Mouse (Mus musculus) G1E (cell line): ENCODE data around the gene Pdf. TPM values are rescaled to one million over a fixed set of nuclear protein-coding genes. Genes with fewer than 3 reads are reported as not detected.

Experiments
- ATAC-seq: 2 replicates; pipeline ENCODE4 v1.8.0; 2016; ENCODE audit warnings: mild to moderate bottlenecking; ENCODE audit not compliant: insufficient number of reproducible peaks, poor library complexity, low FRiP score, severe bottlenecking; ENCODE audit errors: extremely low read depth
- DNase-seq: peaks from one replicate; pipeline ENCODE4 v3.0.0; 2012; ENCODE audit warnings: low spot score
- H3K27me3 ChIP-seq: 2 replicates; pipeline ENCODE4 v1.6.1; 2012; ENCODE audit warnings: mild to moderate bottlenecking, low read length, inconsistent platforms; ENCODE audit not compliant: insufficient read depth
- H3K36me3 ChIP-seq: replicated peaks from 2 replicates; pipeline ENCODE3; 2012; ENCODE audit warnings: mild to moderate bottlenecking, inconsistent platforms
- H3K4me1 ChIP-seq: 2 replicates; pipeline ENCODE4 v1.6.1; 2012; ENCODE audit warnings: low read depth, low read length, inconsistent platforms, mixed read lengths; ENCODE audit not compliant: insufficient read depth
- H3K4me3 ChIP-seq: 2 replicates; pipeline ENCODE4 v1.5.1; 2012; ENCODE audit warnings: low read depth, mild to moderate bottlenecking, inconsistent platforms, low read length, moderate library complexity, mixed read lengths
- H3K9me3 ChIP-seq: replicated peaks from 2 replicates; pipeline ENCODE4 v1.6.1; 2012; ENCODE audit warnings: inconsistent platforms
- CTCF ChIP-seq: IDR thresholded peaks from 2 replicates; pipeline ENCODE4 v1.5.1; 2012; ENCODE audit warnings: low read depth, low read length, inconsistent platforms, mixed read lengths
- GATA1 ChIP-seq: IDR thresholded peaks from 2 replicates; pipeline ENCODE4 v1.6.1; 2012; ENCODE audit warnings: borderline replicate concordance, low read length, inconsistent platforms, mixed read lengths
- GATA2 ChIP-seq: IDR thresholded peaks from 2 replicates; pipeline ENCODE4 v1.6.1; 2012; ENCODE audit warnings: low read depth, low read length, inconsistent platforms, borderline replicate concordance
- POLR2AphosphoS5 ChIP-seq: IDR thresholded peaks from 2 replicates; pipeline ENCODE4 v1.6.1; 2012; ENCODE audit warnings: low read depth, low read length, inconsistent platforms; ENCODE audit not compliant: insufficient replicate concordance
- TAL1 ChIP-seq: conservative IDR thresholded peaks from 2 replicates; pipeline ENCODE4 v1.6.1; 2012; ENCODE audit warnings: low read depth, low read length, inconsistent platforms, mixed read lengths
- polyA plus RNA-seq: library from polyadenylated mRNA; stranded (reverse); fragments of >175 nt; gene quantifications from 2 replicates; pipeline ENCODE4 v1.2.3, GENCODE M21; 2012
- total RNA-seq, 2 experiments: library from RNA; stranded (forward) in 1 of 2; stranded (reverse) in 1 of 2; fragments of 200-1000 nt in 1 of 2; fragments of >200 nt in 1 of 2; fragmentation: Nextera tagmentation in 1 of 2; gene quantifications; 2 replicates each; pipeline ENCODE4 v1.2.3; 2014 to 2017

Pdf gene
- total and polyA plus RNA-seq, 3 experiments: 11.7 to 24.0 (median 16.6) TPM

DNA sequence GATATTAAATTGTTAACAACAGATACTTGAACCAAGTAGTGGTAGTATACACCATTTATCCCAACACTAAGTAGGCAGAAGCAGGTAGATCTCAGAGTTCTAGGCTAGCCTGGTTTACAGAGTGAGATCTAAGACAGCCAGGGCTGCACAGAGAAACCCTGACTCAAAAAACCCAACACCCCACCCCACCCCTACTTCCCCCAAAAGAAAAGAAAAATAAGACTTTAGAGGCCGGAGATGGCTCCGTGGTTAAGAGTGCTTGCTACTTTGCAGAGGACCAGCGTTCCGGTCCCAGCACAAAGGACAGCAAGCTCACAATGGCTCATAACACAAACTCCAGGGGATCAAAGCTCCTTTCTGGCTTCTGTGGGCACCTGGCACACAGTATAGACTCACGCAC is 37.6 kb upstream of the Pdf start:
- H3K36me3 ChIP-seq: peaks cover 87% of the 10 kb centered on the region
- H3K9me3 ChIP-seq: no peaks in the 10 kb centered on the region
- ATAC-seq: no peak
- H3K4me1 ChIP-seq: no peaks in the 10 kb centered on the region
- no peaks in the 10 kb centered on the region for H3K27me3 ChIP-seq
- no peak for DNase-seq
- TF ChIP-seq CTCF: no peak
- no peak for TF ChIP-seq TAL1
- no peak for TF ChIP-seq GATA1
- no peak for TF ChIP-seq GATA2
- TF ChIP-seq POLR2AphosphoS5: no peak
- no peak overlapping the region for H3K4me3 ChIP-seq

DNA sequence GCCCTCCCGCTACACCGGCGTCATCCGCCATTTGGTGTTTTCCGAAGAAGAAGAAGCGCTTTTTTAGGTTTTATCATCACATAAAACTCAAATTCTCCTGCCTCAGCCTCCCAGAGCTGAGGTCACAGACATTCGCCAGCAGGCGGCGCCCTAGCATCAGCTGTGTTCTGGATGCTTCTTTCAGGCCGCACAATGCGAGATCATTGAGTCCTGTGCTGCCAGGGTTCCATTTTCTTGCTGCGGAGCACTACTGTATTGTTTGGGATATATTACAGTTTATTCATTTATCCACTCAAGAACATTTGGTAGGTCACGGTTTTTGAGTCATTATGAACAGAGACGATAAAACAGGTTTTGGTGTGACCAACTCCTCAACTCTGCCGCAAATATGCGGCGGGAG is 36.9 kb upstream of the Pdf start:
- TF ChIP-seq CTCF (0 out of 2 replicates have a peak, but pooled peaks have one; percentile 9), GATA1 (no peak), GATA2 (no peak), POLR2AphosphoS5 (no peak), TAL1 (no peak)
- no peak for ATAC-seq
- Histone ChIP-seq H3K4me1 (no peaks in the 10 kb centered on the region), H3K4me3 (no peak overlapping the region), H3K27me3 (no peaks in the 10 kb centered on the region), H3K9me3 (no peaks in the 10 kb centered on the region), H3K36me3 (peaks cover 87% of the 10 kb centered on the region)
- DNase-seq: no peak

DNA sequence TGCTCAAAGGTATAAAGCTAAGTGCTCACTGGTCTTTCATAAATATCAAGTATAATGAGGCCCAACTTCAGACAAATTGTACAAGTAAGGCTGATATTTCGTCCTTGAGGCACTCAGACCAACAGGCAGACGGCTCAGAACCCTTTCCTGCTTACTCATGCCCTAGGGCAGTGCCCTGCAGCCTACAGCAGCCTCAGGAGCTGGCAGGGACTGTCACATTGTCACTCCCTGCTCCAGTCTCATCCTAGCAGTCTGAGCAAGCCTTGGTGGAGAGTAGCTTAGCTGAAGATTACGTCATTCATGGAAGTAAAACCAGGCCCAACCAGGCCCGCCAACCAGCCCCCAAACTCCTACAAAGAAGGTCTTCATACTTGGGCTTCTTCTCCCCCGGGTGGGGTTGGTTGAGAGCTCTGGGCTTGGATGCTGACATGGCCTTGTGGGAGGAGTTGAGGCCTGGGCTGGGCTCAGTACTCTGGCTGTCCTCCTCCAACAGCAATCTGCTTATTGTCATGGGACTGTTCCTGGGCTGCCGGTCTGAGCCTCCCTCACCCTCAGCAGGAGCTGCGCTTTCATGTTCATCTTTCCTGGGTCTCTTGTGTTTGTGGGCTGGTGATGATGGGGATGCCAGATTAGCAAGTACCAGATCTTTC is 27.9 kb upstream of the Pdf start:
- Histone ChIP-seq H3K4me3 (no peak overlapping the region), H3K36me3 (peaks cover 98% of the 10 kb centered on the region), H3K27me3 (no peaks in the 10 kb centered on the region), H3K4me1 (peaks cover 4% of the 10 kb centered on the region), H3K9me3 (no peaks in the 10 kb centered on the region)
- DNase-seq: no peak
- TF ChIP-seq GATA2: no peak
- TF ChIP-seq TAL1: no peak
- TF ChIP-seq GATA1: no peak
- TF ChIP-seq CTCF: no peak
- no peak for TF ChIP-seq POLR2AphosphoS5
- ATAC-seq: no peak

DNA sequence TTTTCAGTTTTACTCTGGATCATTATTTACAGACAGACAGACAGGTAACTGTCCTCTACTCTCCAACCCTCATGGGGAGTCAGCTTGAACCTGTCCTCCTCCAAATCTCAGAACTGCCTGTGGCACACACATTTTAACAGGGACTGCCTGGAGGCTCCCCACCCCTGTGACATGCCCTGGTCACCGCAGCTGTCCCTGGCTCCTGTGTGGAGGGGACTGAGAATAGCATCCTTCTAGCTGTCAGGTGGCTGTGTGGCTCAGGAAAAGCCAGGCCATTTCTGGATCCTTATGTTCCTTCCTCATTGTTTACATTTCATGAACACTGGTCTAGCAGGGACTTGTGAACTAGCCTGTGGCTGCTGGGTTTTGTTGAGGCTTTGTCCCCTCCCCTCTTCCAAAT is 25.7 kb upstream of the Pdf start:
- no peak overlapping the region for H3K4me3 ChIP-seq
- TF ChIP-seq GATA2: no peak
- no peak for TF ChIP-seq TAL1
- TF ChIP-seq CTCF: no peak
- TF ChIP-seq GATA1: no peak
- no peak for TF ChIP-seq POLR2AphosphoS5
- peaks cover 98% of the 10 kb centered on the region for H3K36me3 ChIP-seq
- DNase-seq (no peak), ATAC-seq (no peak)
- peaks cover 11% of the 10 kb centered on the region for H3K4me1 ChIP-seq
- no peaks in the 10 kb centered on the region for H3K9me3 ChIP-seq
- no peaks in the 10 kb centered on the region for H3K27me3 ChIP-seq

DNA sequence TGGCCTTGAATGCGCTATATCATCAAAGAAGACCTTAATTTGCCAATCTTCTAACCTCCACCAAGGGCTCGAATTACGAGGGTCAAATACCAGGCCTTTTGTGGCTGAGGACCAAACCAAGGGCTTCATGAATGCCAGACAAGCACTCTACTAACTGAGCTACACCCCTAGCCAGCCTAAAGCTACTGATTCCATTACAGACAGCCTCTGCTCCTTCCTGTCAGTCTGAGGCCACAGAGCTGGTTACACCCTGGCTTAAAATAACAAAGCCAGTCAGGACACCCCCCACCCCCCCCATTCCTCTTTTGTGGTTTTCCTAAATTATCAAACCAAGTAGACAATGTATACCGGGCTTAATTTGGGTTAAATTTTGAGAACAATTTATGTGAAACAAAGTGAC is 25.3 kb upstream of the Pdf start:
- TF ChIP-seq GATA1 (no peak), TAL1 (no peak), CTCF (no peak), POLR2AphosphoS5 (no peak), GATA2 (no peak)
- Histone ChIP-seq H3K36me3 (peaks cover 98% of the 10 kb centered on the region), H3K4me1 (peaks cover 11% of the 10 kb centered on the region), H3K4me3 (no peak overlapping the region), H3K9me3 (no peaks in the 10 kb centered on the region), H3K27me3 (no peaks in the 10 kb centered on the region)
- DNase-seq (no peak), ATAC-seq (no peak)

DNA sequence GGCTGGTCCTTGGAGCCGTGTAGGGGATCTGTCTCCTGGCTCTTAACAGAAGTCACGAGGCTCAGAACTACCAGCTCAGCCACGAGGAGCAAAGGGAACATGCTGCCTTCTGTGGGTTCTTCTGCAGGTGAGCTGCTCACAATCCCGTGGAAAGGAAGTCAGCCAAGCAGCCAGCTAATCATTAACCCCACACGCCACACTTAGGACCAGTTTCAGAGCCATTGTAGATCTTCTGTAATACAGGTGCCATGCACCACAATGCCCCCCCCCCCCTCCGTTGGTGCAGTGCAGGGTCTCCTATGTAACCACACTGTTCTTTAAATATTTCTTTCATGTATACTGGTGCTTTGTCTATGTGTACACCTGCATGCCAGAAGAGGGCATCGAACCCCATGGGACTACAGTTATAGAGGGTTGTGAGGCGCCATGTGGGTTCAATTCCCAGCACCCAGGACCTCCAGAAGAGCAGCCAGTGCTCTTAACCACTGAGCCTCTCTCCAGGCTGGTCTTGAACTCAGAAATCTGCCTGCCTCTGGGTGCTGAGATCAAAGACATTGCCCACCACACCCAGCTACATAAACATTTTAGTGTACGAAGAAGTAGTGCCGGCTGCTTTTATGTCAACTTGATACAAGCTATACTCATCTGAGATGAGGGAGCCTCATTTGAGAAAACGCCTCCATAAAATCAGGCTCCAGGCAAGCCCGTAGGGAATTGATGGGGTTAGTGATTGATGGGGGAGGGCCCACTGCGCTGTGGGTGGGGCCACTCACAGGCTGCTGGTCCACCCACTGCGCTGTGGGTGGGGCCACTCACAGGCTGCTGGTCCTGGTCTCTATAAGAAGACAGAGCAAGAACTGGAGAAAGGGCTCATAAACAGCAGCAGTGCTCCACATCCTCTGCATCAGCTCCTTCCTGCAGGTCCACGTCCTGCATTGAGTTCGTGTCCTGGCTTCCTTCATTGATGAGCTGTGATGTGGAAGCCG is 17.4 kb upstream of the Pdf start, which contains the start of gene Tmed6:
Gene Tmed6, minus strand, starts transcription at position 134 of the 986 bp plus-strand sequence.
- DNase-seq (peak; percentile 28), ATAC-seq (peak; percentile 75)
- Histone ChIP-seq H3K27me3 (peaks cover 8% of the 10 kb centered on the region), H3K4me3 (no peak within 1 kb of the TSS), H3K9me3 (no peaks in the 10 kb centered on the region), H3K36me3 (peaks cover 31% of the 10 kb centered on the region), H3K4me1 (peaks cover 22% of the 10 kb centered on the region)
- TF ChIP-seq TAL1 (no peak), CTCF (no peak), GATA1 (no peak), POLR2AphosphoS5 (no peak), GATA2 (no peak)
